Mouse (Mus musculus): ENCODE results near the gene Plcg2. TPM values are rescaled to one million over a fixed set of nuclear protein-coding genes. Genes with fewer than 3 reads are reported as not detected.

The Plcg2 gene
- polyA plus RNA-seq, 2 experiments = 4.3 to 5.0 TPM

- Histone ChIP-seq H3K9ac (replicated peaks) (no peak overlapping the region), H3K4me2 (ENCODE audit: low read depth) (no peak overlapping the region), H3K27me3 (ENCODE audit: control insufficient read depth, insufficient read depth, low read length) (no peaks in the 10 kb centered on the region), H3K4me3 (ENCODE audit: insufficient read depth in 1 of 2, low read depth in 2 of 2, low read length in 2 of 2) (no peak overlapping the region), H3K9me3 (ENCODE audit: control insufficient read depth, low read length) (no peaks in the 10 kb centered on the region), H3K27ac (no peak overlapping the region), H3K36me3 (replicated peaks; ENCODE audit: control insufficient read depth, insufficient read depth, low read depth) (no peaks in the 10 kb centered on the region), H3K4me1 (replicated peaks; ENCODE audit: control insufficient read depth in 2 of 2, insufficient read depth in 2 of 2, low read length in 1 of 2) (0 out of 4 replicates have a peak, but pooled peaks cover 0 to 3% of the 10 kb centered on the region in 2 experiments)
- ATAC-seq (ENCODE audit: insufficient read depth) (no peak), DNase-seq (ENCODE audit: low read depth in 3 of 3, low spot score in 3 of 3) (no peak)
- TF ChIP-seq EP300 (IDR thresholded peaks at IDR 0.05; ENCODE audit: low read depth) (no peak), CTCF (IDR thresholded peaks at IDR 0.05; ENCODE audit: low read depth) (no peak)
- WGBS (ENCODE audit: insufficient replicate concordance) = 42% methylated on average over 11 of the region's 11 CpGs
Measured at GRCm38 (mm10) chr8:117660358-117661031, 162.4 kb downstream of the Plcg2 start.

GRCm38 (mm10) chr8:117667349-117668124 is 169.4 kb downstream of the Plcg2 start:
- H3K4me2 ChIP-seq (ENCODE audit: low read depth) = no peak overlapping the region
- no peak overlapping the region for H3K4me3 ChIP-seq (ENCODE audit: insufficient read depth in 1 of 2, low read depth in 2 of 2, low read length in 2 of 2)
- ATAC-seq (ENCODE audit: insufficient read depth) (no peak), DNase-seq (ENCODE audit: low read depth in 3 of 3, low spot score in 3 of 3) (no peak)
- 52% methylated on average over 13 of the region's 13 CpGs for WGBS (ENCODE audit: insufficient replicate concordance)
- H3K27ac ChIP-seq = no peak overlapping the region
- no peaks in the 10 kb centered on the region for H3K36me3 ChIP-seq (replicated peaks; ENCODE audit: control insufficient read depth, insufficient read depth, low read depth)
- H3K4me1 ChIP-seq (replicated peaks; ENCODE audit: control insufficient read depth in 2 of 2, insufficient read depth in 2 of 2, low read length in 1 of 2) = no peaks in the 10 kb centered on the region
- H3K9ac ChIP-seq (replicated peaks) = no peak overlapping the region
- no peaks in the 10 kb centered on the region for H3K9me3 ChIP-seq (ENCODE audit: control insufficient read depth, low read length)
- H3K27me3 ChIP-seq (ENCODE audit: control insufficient read depth, insufficient read depth, low read length) = no peaks in the 10 kb centered on the region
- TF ChIP-seq EP300 (IDR thresholded peaks at IDR 0.05; ENCODE audit: low read depth) = no peak
- no peak for TF ChIP-seq CTCF (IDR thresholded peaks at IDR 0.05; ENCODE audit: low read depth)

GRCm38 (mm10) chr8:117670461-117670860 is 172.4 kb downstream of the Plcg2 start:
- no peaks in the 10 kb centered on the region for H3K36me3 ChIP-seq (replicated peaks; ENCODE audit: control insufficient read depth, insufficient read depth, low read depth)
- no peaks in the 10 kb centered on the region for H3K4me1 ChIP-seq (replicated peaks; ENCODE audit: control insufficient read depth in 2 of 2, insufficient read depth in 2 of 2, low read length in 1 of 2)
- H3K9ac ChIP-seq (replicated peaks) = no peak overlapping the region
- no peak for ATAC-seq (ENCODE audit: insufficient read depth)
- WGBS (ENCODE audit: insufficient replicate concordance) = 25% methylated on average over 11 of the region's 11 CpGs
- no peaks in the 10 kb centered on the region for H3K27me3 ChIP-seq (ENCODE audit: control insufficient read depth, insufficient read depth, low read length)
- H3K9me3 ChIP-seq (ENCODE audit: control insufficient read depth, low read length) = no peaks in the 10 kb centered on the region
- no peak overlapping the region for H3K27ac ChIP-seq
- no peak overlapping the region for H3K4me2 ChIP-seq (ENCODE audit: low read depth)
- TF ChIP-seq EP300 (IDR thresholded peaks at IDR 0.05; ENCODE audit: low read depth) = no peak
- TF ChIP-seq CTCF (IDR thresholded peaks at IDR 0.05; ENCODE audit: low read depth) = no peak
- no peak for DNase-seq (ENCODE audit: low read depth in 3 of 3, low spot score in 3 of 3)
- no peak overlapping the region for H3K4me3 ChIP-seq (ENCODE audit: insufficient read depth in 1 of 2, low read depth in 2 of 2, low read length in 2 of 2)

GRCm38 (mm10) chr8:117672558-117672957 is 174.5 kb downstream of the Plcg2 start:
- peaks cover 0 to 5% of the 10 kb centered on the region in 2 experiments; a peak in 1 of 4 replicates for H3K4me1 ChIP-seq (replicated peaks; ENCODE audit: control insufficient read depth in 2 of 2, insufficient read depth in 2 of 2, low read length in 1 of 2)
- H3K4me2 ChIP-seq (ENCODE audit: low read depth) = no peak overlapping the region
- H3K4me3 ChIP-seq (ENCODE audit: insufficient read depth in 1 of 2, low read depth in 2 of 2, low read length in 2 of 2) = no peak overlapping the region
- H3K9me3 ChIP-seq (ENCODE audit: control insufficient read depth, low read length) = no peaks in the 10 kb centered on the region
- H3K27ac ChIP-seq = no peak overlapping the region
- WGBS (ENCODE audit: insufficient replicate concordance) = 63% methylated on average over 3 of the region's 3 CpGs
- no peaks in the 10 kb centered on the region for H3K27me3 ChIP-seq (ENCODE audit: control insufficient read depth, insufficient read depth, low read length)
- no peaks in the 10 kb centered on the region for H3K36me3 ChIP-seq (replicated peaks; ENCODE audit: control insufficient read depth, insufficient read depth, low read depth)
- no peak overlapping the region for H3K9ac ChIP-seq (replicated peaks)
- ATAC-seq (ENCODE audit: insufficient read depth) (no peak), DNase-seq (ENCODE audit: low read depth in 3 of 3, low spot score in 3 of 3) (no peak)
- TF ChIP-seq CTCF (IDR thresholded peaks at IDR 0.05; ENCODE audit: low read depth) (no peak), EP300 (IDR thresholded peaks at IDR 0.05; ENCODE audit: low read depth) (no peak)

GRCm38 (mm10) chr8:117673430-117673830 is 175.3 kb downstream of the Plcg2 start, which contains the start of gene Sdr42e1:
Gene Sdr42e1 (minus strand): TSS chr8:117673689.
- DNase-seq (ENCODE audit: low read depth in 3 of 3, low spot score in 3 of 3) (peak in 1 of 3 experiments; percentile 27), ATAC-seq (ENCODE audit: insufficient read depth) (no peak)
- WGBS (ENCODE audit: insufficient replicate concordance) = 10% methylated on average over 17 of the region's 17 CpGs
- Histone ChIP-seq H3K36me3 (replicated peaks; ENCODE audit: control insufficient read depth, insufficient read depth, low read depth) (no peaks in the 10 kb centered on the region), H3K4me3 (ENCODE audit: insufficient read depth in 1 of 2, low read depth in 2 of 2, low read length in 2 of 2) (peak within 1 kb of the TSS; percentile 35 to 57), H3K9ac (replicated peaks) (no peak within 1 kb of the TSS; the same call in 1 of the 2 replicates), H3K4me2 (ENCODE audit: low read depth) (peak within 1 kb of the TSS; percentile 55), H3K4me1 (replicated peaks; ENCODE audit: control insufficient read depth in 2 of 2, insufficient read depth in 2 of 2, low read length in 1 of 2) (peaks cover 0 to 9% of the 10 kb centered on the region in 2 experiments; a peak in 1 of 4 replicates), H3K27me3 (ENCODE audit: control insufficient read depth, insufficient read depth, low read length) (no peaks in the 10 kb centered on the region), H3K9me3 (ENCODE audit: control insufficient read depth, low read length) (no peaks in the 10 kb centered on the region), H3K27ac (no peak within 1 kb of the TSS)
- TF ChIP-seq EP300 (IDR thresholded peaks at IDR 0.05; ENCODE audit: low read depth) (no peak), CTCF (IDR thresholded peaks at IDR 0.05; ENCODE audit: low read depth) (no peak)

All from liver, embryonic 14.5 days (tissue).